12 mouse cellular contexts compared by ENCODE assay signal in the genomic region with DNA sequence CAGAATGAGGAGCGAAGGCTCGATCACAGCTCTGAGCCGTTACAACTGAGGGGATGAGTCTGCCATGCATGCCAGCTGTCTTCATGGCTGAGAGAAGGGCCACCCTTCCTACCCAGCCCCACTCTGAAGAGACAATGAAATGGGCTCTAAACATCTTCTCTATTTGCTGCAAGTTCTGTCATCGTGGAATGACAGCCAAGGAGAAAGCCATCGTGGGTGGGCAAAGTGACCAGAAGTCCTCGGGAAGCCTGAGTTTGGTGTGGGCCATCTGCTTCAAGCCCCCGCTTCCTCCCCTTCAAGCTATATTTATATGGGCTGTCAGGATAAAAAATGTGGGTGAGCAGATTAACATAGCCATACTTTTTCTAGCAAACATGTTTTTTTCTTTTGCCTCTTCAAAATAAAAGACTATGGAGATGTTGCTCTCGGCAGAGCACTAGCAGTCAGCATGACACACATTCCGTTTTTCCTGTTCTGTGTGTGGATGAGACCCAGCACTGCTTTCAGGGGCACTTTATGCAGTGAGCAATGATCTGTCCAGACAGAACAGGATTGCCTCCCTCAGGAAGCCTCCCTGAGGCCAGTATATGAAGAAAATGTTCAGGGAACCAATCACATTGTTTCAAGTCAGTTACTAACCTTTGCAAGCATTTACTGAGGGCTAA.
A peak's percentile ranks its signal among the peaks of the same experiment; 100 is the strongest.
DNase-seq lines count a peak whose midpoint lies in the region; ATAC-seq and TF ChIP-seq lines count a peak whose summit lies in the region.
"Had no signal": no experiment of that assay in that cellular context is flagged by ENCODE, and none has a peak within 500 bp of the region (broad histone marks: within the 10 kb centered on the region; RNA-seq: fewer than 3 reads in every experiment).

No protein-coding gene starts in this region.

- no peak for TF ChIP-seq POLR2A in cortical plate, adult 2 months (IDR thresholded peaks at IDR 0.05; ENCODE audit: extremely low read depth, insufficient read depth, low read length)

- TF ChIP-seq CTCF in cortical plate, adult 2 months (IDR thresholded peaks at IDR 0.05; ENCODE audit: extremely low read depth, insufficient read depth, low read length): no peak
- no peak for TF ChIP-seq CTCF in midbrain, postnatal 0 days (IDR thresholded peaks at IDR 0.05)

- H3K9ac ChIP-seq in intestine, embryonic 16.5 days (ENCODE audit: low read depth, low read length): no peak overlapping the region
- no peak overlapping the region for H3K9ac ChIP-seq in midbrain, postnatal 0 days (replicated peaks; ENCODE audit: low read length, poor library complexity, severe bottlenecking)

- H3K27me3 ChIP-seq in intestine, embryonic 16.5 days (replicated peaks; ENCODE audit: control insufficient read depth, insufficient read depth, low read length): no peaks in the 10 kb centered on the region
- H3K27me3 ChIP-seq in midbrain, postnatal 0 days (ENCODE audit: insufficient read depth, low read length): no peaks in the 10 kb centered on the region

- peak; percentile 3 for DNase-seq in kidney, postnatal 14 days
- DNase-seq in kidney, adult 8-10 months: no peak
- peak; percentile 32 to 67 for DNase-seq in lung, postnatal 4 days
- DNase-seq in gastrocnemius, adult 8-10 months (ENCODE audit: low spot score in 2 of 2): no peak
- DNase-seq in midbrain, postnatal 0 days (ENCODE audit: low spot score): no peak
- no peak for DNase-seq in spleen, postnatal 14 days (ENCODE audit: low spot score in 2 of 2)
- DNase-seq: cerebellum, adult 9-10 months; heart, postnatal 10 days; thymus, postnatal 36 days had no signal

- H3K9me3 ChIP-seq in intestine, embryonic 16.5 days (ENCODE audit: control insufficient read depth, low read length): no peaks in the 10 kb centered on the region
- H3K9me3 ChIP-seq in midbrain, postnatal 0 days (ENCODE audit: low read length): no peaks in the 10 kb centered on the region
- H3K9me3 ChIP-seq: embryonic facial prominence, embryonic 10.5 days had no signal

- peak overlapping the region; percentile 28; the same call in 1 of the 2 replicates for H3K27ac ChIP-seq in cortical plate, adult 2 months (ENCODE audit: insufficient read depth, low read length)
- peak overlapping the region; percentile 35; the same call in 1 of the 2 replicates for H3K27ac ChIP-seq in intestine, embryonic 16.5 days (ENCODE audit: low read length)
- no peak overlapping the region for H3K27ac ChIP-seq in midbrain, postnatal 0 days (ENCODE audit: low read depth, low read length)
- H3K27ac ChIP-seq: embryonic facial prominence, embryonic 10.5 days had no signal

- H3K4me1 ChIP-seq in cortical plate, adult 2 months (ENCODE audit: control insufficient read depth, insufficient read depth, low read length): peaks cover 9% of the 10 kb centered on the region; the same call in 1 of the 2 replicates
- H3K4me1 ChIP-seq in intestine, embryonic 16.5 days (ENCODE audit: control insufficient read depth, insufficient read depth, low read length): peaks cover 4% of the 10 kb centered on the region; the same call in 1 of the 2 replicates
- H3K4me1 ChIP-seq in midbrain, postnatal 0 days (ENCODE audit: insufficient read depth, low read length): no peaks in the 10 kb centered on the region
- H3K4me1 ChIP-seq: embryonic facial prominence, embryonic 10.5 days had no signal

- no peak overlapping the region for H3K4me3 ChIP-seq in cortical plate, adult 2 months (ENCODE audit: insufficient read depth, low read length)
- H3K4me3 ChIP-seq in intestine, embryonic 16.5 days (ENCODE audit: low read length): no peak overlapping the region
- H3K4me3 ChIP-seq in midbrain, postnatal 0 days (ENCODE audit: low read depth, low read length): no peak overlapping the region
- H3K4me3 ChIP-seq: embryonic facial prominence, embryonic 10.5 days had no signal

- H3K4me2 ChIP-seq in intestine, embryonic 16.5 days (ENCODE audit: low read depth, low read length): no peak overlapping the region
- no peak overlapping the region for H3K4me2 ChIP-seq in midbrain, postnatal 0 days (ENCODE audit: low read depth, low read length, poor library complexity, severe bottlenecking)

- WGBS in intestine, embryonic 16.5 days: 63% methylated on average over 9 of the region's 9 CpGs
- 92% methylated on average over 9 of the region's 9 CpGs for WGBS in midbrain, postnatal 0 days

- ATAC-seq in intestine, embryonic 16.5 days: peak; percentile 48; the same call in 1 of the 2 replicates
- ATAC-seq in midbrain, postnatal 0 days (ENCODE audit: low FRiP score): no peak

- no peaks in the 10 kb centered on the region for H3K36me3 ChIP-seq in intestine, embryonic 16.5 days (ENCODE audit: control insufficient read depth, insufficient read depth, low read length)
- no peaks in the 10 kb centered on the region for H3K36me3 ChIP-seq in midbrain, postnatal 0 days (ENCODE audit: insufficient read depth, low read length)
- H3K36me3 ChIP-seq: embryonic facial prominence, embryonic 10.5 days had no signal

Comparison
In these comparisons a context has a peak if more than half of its experiments do, and no peak if none do; other contexts are left out.
1. DNase-seq: peak in kidney, postnatal 14 days (single experiment) and lung, postnatal 4 days (2 of 2); none in kidney, adult 8-10 months (0 of 2), gastrocnemius, adult 8-10 months (0 of 2), midbrain, postnatal 0 days (single experiment) and spleen, postnatal 14 days (0 of 2).